Comparison of ENCODE assay signal across 25 mouse cellular contexts in the genomic region with DNA sequence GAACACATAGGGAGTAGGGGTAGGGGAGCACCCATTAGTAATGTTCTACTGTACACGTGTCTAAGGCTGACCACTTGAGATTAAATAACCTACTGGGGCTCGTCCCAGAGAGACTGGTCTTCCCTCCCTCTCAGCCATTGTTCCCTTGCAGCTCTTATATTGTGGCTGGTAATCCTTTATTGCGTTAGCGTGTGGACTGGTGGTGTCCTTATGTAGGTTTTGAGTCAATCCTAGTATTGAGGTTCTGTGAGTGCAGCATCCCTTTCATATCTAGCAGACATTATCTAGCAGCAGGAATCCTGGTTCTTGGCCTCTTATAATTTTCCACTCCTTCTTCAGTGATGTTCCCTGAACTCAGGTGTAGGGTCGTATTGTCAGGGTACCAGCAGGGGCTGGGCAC.
"Had no signal": no experiment of that assay in that cellular context is flagged by ENCODE, and none has a peak within 500 bp of the region (broad histone marks: within the 10 kb centered on the region; RNA-seq: fewer than 3 reads in every experiment).

No protein-coding gene starts in this region.

- H3K27ac ChIP-seq: heart, embryonic 10.5 days; heart, embryonic 13.5 days; heart, embryonic 15.5 days; hindbrain, embryonic 13.5 days; hindbrain, embryonic 15.5 days; hindbrain, postnatal 0 days; layer of hippocampus, adult 2 months; left cerebral cortex, adult 2 months; limb, embryonic 10.5 days; limb, embryonic 12.5 days; liver, embryonic 13.5 days had no signal

- DNase-seq: gastrocnemius, postnatal 14 days; gastrocnemius, postnatal 36 days; heart, adult 18-20 months; heart, postnatal 14 days; heart, postnatal 36 days; kidney, adult 11 months; kidney, adult 2 months; kidney, adult 9 months; kidney, postnatal 10 days; kidney, postnatal 25 days; kidney, postnatal 4 days; liver; liver, embryonic 13.5 days had no signal

- H3K4me3 ChIP-seq: heart, embryonic 10.5 days; heart, embryonic 13.5 days; heart, embryonic 15.5 days; hindbrain, embryonic 13.5 days; hindbrain, embryonic 15.5 days; layer of hippocampus, adult 2 months; left cerebral cortex, adult 2 months; limb, embryonic 10.5 days; limb, embryonic 12.5 days; liver, embryonic 13.5 days had no signal

- H3K4me2 ChIP-seq: heart, embryonic 13.5 days; heart, embryonic 15.5 days; hindbrain, embryonic 13.5 days; hindbrain, embryonic 15.5 days; limb, embryonic 12.5 days; liver, embryonic 11.5 days; liver, embryonic 13.5 days had no signal

- ATAC-seq: hindbrain, postnatal 0 days; intestine, embryonic 16.5 days had no signal

- H3K9me3 ChIP-seq: heart, embryonic 10.5 days; heart, embryonic 13.5 days; heart, embryonic 15.5 days; hindbrain, embryonic 13.5 days; hindbrain, embryonic 15.5 days; limb, embryonic 10.5 days; limb, embryonic 12.5 days; liver, embryonic 13.5 days had no signal

- H3K27me3 ChIP-seq: heart, embryonic 13.5 days; heart, embryonic 15.5 days; hindbrain, embryonic 13.5 days; hindbrain, embryonic 15.5 days; limb, embryonic 12.5 days; liver, embryonic 13.5 days had no signal

- H3K9ac ChIP-seq: heart, embryonic 13.5 days; heart, embryonic 15.5 days; hindbrain, embryonic 13.5 days; hindbrain, embryonic 15.5 days; limb, embryonic 12.5 days; liver, embryonic 13.5 days had no signal

- H3K4me1 ChIP-seq: heart, embryonic 10.5 days; heart, embryonic 13.5 days; heart, embryonic 15.5 days; hindbrain, embryonic 13.5 days; hindbrain, embryonic 15.5 days; limb, embryonic 10.5 days; limb, embryonic 12.5 days; liver, embryonic 13.5 days had no signal
